Mouse (Mus musculus): ENCODE data around the gene S100a16. TPM values are rescaled to one million over a fixed set of nuclear protein-coding genes. Genes with fewer than 3 reads are reported as not detected.

S100a16 gene
- polyA plus RNA-seq (2015; fragmentation: Nextera tagmentation; extraction: Ambion mirVana): 95.5 and 120 TPM in 2 replicates

GRCm38 (mm10) chr3:90537141-90537904 lies at the start of gene S100a16:
Gene S100a16, plus strand, starts transcription at chr3:90537254.

GRCm38 (mm10) chr3:90490696-90491256 lies 46.3 kb upstream of the S100a16 start, which contains the start of gene Snapin:
Gene Snapin, minus strand, starts transcription at chr3:90491033.

DNA sequence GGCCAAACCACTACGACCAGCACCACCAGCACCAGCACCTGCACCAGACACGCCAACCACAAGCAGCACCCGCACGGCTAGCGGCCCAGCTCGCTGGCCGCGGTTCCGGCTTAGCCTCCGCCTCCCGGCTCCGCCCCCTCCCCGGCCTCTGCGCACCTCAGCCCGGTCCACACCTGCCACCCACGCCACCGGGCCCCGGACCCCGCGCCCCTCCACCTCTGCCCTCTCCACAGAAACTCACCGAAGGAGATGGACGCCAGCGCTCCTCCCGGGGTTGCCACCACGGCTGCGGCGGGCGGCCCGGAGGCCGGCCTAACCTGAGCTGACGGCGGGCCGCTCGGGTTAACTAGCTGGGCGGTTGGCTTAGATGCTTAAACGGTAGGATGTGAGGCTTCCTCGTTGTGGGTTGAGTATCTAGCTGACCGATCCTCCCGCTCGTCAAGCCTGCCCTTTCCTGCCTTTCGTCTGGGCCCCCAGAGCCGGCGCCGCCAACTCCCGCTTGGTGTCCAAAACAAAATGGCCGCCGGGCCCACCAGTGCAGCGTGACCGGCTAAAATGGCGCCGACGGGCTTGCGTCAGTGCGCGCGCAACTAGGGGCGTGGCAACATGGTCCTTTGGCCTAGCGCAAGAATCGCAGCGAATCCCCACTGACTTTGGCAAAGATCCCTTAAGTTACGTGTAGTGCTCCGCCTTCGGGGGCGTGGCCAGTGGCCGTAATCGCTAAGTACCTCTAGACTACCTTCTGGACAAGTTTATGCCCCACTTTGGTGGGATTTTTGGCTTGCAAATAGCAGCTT lies 27.9 kb upstream of the S100a16 start, which contains the start of gene Chtop:
Gene Chtop, minus strand, starts transcription at position 549 of the 797 bp plus-strand sequence.

DNA sequence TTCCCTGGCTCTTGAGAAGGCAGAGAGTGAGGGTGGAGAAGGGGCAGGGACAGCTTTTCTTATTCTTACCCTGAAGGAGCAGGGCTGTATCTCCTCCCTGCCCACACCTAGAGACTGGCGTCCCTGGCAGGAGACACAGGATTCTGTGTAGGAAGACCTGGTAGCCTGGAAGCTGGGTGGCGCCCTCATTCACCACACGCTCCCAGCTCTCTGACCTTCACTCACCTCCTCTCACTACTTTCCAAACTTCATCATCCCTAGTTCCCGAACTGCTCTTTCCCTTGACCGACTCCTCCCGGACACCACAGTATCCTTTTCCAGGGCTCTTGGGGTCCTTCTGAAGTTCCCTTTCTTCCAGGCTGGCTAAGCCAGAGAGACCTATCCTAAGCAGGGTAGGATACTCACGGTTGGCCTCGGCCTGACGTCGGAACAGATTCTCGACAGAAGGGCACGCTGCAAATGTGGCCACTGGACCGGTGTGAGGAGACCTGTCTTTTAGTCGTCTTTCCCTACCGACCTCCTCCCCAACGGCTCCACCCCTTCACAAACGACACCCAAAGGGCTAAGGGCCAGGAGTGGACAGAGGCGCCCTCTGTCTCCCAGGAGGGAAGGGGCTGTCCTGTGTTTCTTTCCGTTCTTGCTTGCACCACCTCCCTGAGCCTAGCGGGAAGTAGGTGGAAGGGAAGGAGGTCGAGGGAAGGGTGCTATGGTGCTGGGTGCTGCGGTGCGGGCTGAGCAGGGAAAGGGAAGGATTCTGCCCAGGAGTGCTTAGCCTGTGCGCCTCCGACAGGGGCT lies 23.1 kb upstream of the S100a16 start, which contains the start of the genes S100a1 and S100a13:
Gene S100a1, minus strand, starts transcription at position 597 of the 795 bp plus-strand sequence.
Gene S100a13, plus strand, starts transcription at position 640 of the 795 bp plus-strand sequence.

GRCm38 (mm10) chr3:90526580-90526979 lies 10.5 kb upstream of the S100a16 start, which contains the start of gene S100a14:
Gene S100a14, plus strand, starts transcription at chr3:90526856.

DNA sequence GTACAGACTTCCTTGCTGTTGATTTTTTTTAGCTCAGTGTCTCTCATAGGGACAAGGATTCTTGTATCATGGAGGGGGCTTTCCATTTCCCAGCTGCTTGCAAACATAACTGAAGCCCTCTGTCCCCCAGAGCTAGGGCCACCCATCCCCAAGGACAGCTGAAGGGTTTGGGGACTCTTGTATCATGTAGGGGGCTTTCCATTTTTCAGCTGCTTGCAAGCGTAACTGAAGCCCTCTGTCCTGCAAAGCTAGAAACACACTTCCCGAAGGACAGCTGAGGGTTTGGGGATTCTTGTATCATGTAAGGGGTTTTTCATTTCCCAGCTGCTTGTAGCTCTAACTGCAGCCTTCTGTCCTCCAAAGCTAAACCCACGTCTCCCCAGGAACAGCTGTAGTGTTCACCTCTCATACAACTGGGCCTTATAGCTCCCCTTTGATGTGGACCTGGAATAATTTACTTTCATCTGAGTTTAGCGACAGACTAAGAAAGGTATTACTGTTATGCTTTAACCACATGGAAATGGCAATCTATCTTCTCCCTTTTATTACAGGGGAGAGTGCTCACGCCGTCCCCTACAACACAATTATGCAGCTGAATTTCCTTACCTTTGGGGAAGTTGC lies 23.1 kb downstream of the S100a16 start, which contains the start of gene S100a3:
Gene S100a3, plus strand, starts transcription at position 571 of the 621 bp plus-strand sequence.

DNA sequence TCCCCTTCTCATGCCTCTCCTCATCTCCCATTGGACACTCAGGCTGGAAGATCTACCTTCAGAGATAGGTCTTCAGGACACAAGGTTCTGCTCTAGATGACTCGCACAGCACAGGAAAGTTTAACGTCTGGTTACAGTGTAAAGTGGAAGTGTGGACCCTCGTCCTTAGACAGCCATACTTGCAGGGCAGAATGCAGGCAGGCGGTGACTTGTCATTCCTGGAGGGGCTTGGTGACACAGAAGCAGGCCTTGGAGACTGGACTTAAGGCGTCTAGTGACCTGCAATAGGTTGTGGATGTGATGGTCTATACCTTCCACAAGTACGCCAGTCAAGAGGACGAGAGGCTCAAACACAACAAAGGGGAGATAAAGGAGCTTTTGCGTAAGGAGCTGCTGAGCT lies 52.9 kb downstream of the S100a16 start, which contains the start of gene S100a2:
Gene S100a2, plus strand, starts transcription at position 301 of the 400 bp plus-strand sequence.

Other genes starting within 250 kb of the S100a16 start
- 8.6 and 9.0 TPM in 2 replicates for gene Gatad2b, start 244.1 kb upstream of the S100a16 start, polyA plus RNA-seq (2015; fragmentation: Nextera tagmentation; extraction: Ambion mirVana)
- 4.1 and 4.3 TPM in 2 replicates for gene Slc27a3, start 147.3 kb upstream of the S100a16 start, polyA plus RNA-seq (2015; fragmentation: Nextera tagmentation; extraction: Ambion mirVana)
- gene Ints3, start 103.6 kb upstream of the S100a16 start, polyA plus RNA-seq (2015; fragmentation: Nextera tagmentation; extraction: Ambion mirVana): 9.1 and 9.8 TPM in 2 replicates
- gene Npr1, start 71.4 kb upstream of the S100a16 start, polyA plus RNA-seq (2015; fragmentation: Nextera tagmentation; extraction: Ambion mirVana): 7.9 and 10.6 TPM in 2 replicates
- 73.8 and 76.5 TPM in 2 replicates for gene Ilf2, start 61.1 kb upstream of the S100a16 start, polyA plus RNA-seq (2015; fragmentation: Nextera tagmentation; extraction: Ambion mirVana)
- 36.4 and 43.7 TPM in 2 replicates for gene Snapin, start 46.2 kb upstream of the S100a16 start, polyA plus RNA-seq (2015; fragmentation: Nextera tagmentation; extraction: Ambion mirVana)
- gene Chtop, start 27.8 kb upstream of the S100a16 start, polyA plus RNA-seq (2015; fragmentation: Nextera tagmentation; extraction: Ambion mirVana): 70.1 and 74.6 TPM in 2 replicates
- gene S100a1, start 22.9 kb upstream of the S100a16 start, polyA plus RNA-seq (2015; fragmentation: Nextera tagmentation; extraction: Ambion mirVana): 40.2 and 50.6 TPM in 2 replicates
- gene S100a13, start 22.8 kb upstream of the S100a16 start, polyA plus RNA-seq (2015; fragmentation: Nextera tagmentation; extraction: Ambion mirVana): 61.6 and 70.3 TPM in 2 replicates
- 0.15 TPM in 1 of 2 replicates, not detected in the other for gene S100a14, start 10.4 kb upstream of the S100a16 start, polyA plus RNA-seq (2015; fragmentation: Nextera tagmentation; extraction: Ambion mirVana)
- 0.04 and 0.29 TPM in 2 replicates for gene S100a3, start 23.3 kb downstream of the S100a16 start, polyA plus RNA-seq (2015; fragmentation: Nextera tagmentation; extraction: Ambion mirVana)
- 0.51 and 0.53 TPM in 2 replicates for gene S100a2, start 53.0 kb downstream of the S100a16 start, polyA plus RNA-seq (2015; fragmentation: Nextera tagmentation; extraction: Ambion mirVana)
- not detected in 2 replicates for gene Gm42674, start 64.7 kb downstream of the S100a16 start, polyA plus RNA-seq (2015; fragmentation: Nextera tagmentation; extraction: Ambion mirVana)
- 31.4 and 44.9 TPM in 2 replicates for gene S100a4, start 66.5 kb downstream of the S100a16 start, polyA plus RNA-seq (2015; fragmentation: Nextera tagmentation; extraction: Ambion mirVana)
- gene S100a5, start 71.3 kb downstream of the S100a16 start, polyA plus RNA-seq (2015; fragmentation: Nextera tagmentation; extraction: Ambion mirVana): not detected in 2 replicates
- gene S100a6, start 75.6 kb downstream of the S100a16 start, polyA plus RNA-seq (2015; fragmentation: Nextera tagmentation; extraction: Ambion mirVana): 523 and 632 TPM in 2 replicates
- gene S100a7a, start 116.8 kb downstream of the S100a16 start, polyA plus RNA-seq (2015; fragmentation: Nextera tagmentation; extraction: Ambion mirVana): 0.12 and 0.19 TPM in 2 replicates
- gene S100a8, start 131.7 kb downstream of the S100a16 start, polyA plus RNA-seq (2015; fragmentation: Nextera tagmentation; extraction: Ambion mirVana): 6,399 and 9,279 TPM in 2 replicates
- gene S100a9, start 158.5 kb downstream of the S100a16 start, polyA plus RNA-seq (2015; fragmentation: Nextera tagmentation; extraction: Ambion mirVana): 4,383 and 6,343 TPM in 2 replicates
- gene Pglyrp4, start 189.7 kb downstream of the S100a16 start, polyA plus RNA-seq (2015; fragmentation: Nextera tagmentation; extraction: Ambion mirVana): 0.13 and 0.26 TPM in 2 replicates
- gene Gm5849, start 240.6 kb downstream of the S100a16 start, polyA plus RNA-seq (2015; fragmentation: Nextera tagmentation; extraction: Ambion mirVana): not detected in 2 replicates

Measured in spleen, postnatal 0 days (tissue).